Mouse (Mus musculus): ENCODE results near the gene Polr2b.

DNA sequence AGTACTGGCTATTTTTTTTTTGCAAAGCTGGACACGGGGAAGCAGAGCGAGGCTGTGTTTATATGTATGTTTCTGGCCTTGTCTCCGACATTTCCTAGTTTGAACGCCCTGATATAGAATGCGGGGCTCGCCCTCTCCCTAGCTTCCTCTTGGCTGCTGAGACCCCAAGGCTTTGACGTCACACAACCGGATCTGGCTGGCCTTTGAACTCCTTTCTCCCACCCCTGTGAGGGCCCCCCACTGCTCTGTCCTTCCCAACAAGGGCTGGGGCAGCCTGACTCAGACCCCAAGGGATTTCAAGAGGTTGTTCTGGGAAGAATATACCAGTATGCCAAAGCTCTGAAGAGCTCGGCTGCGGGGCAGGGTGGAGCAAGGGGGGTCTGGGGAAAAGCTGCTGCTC lies 48.4 kb downstream of the Polr2b start:
- no peak for TF ChIP-seq POLR2A (IDR thresholded peaks at IDR 0.05; ENCODE audit: control insufficient read depth in 1 of 2, insufficient read depth in 1 of 2, low read depth in 1 of 2, low read length in 2 of 2, poor library complexity in 1 of 2)
- TF ChIP-seq USF2 (IDR thresholded peaks at IDR 0.05; ENCODE audit: borderline replicate concordance in 1 of 2, insufficient read depth in 1 of 2, low read depth in 1 of 2, low read length in 2 of 2) = no peak
- no peak for TF ChIP-seq ZKSCAN1 (IDR thresholded peaks at IDR 0.05; ENCODE audit: low read depth, low read length)
- TF ChIP-seq NELFE (IDR thresholded peaks at IDR 0.05; ENCODE audit: low read depth, low read length) = no peak
- TF ChIP-seq HCFC1 (IDR thresholded peaks at IDR 0.05; ENCODE audit: low read depth, low read length) = no peak
- no peak for TF ChIP-seq CTCF (IDR thresholded peaks at IDR 0.05 in 2 of 3, conservative IDR thresholded peaks at IDR 0.05 in 1 of 3; ENCODE audit: control insufficient read depth in 1 of 3, insufficient read depth in 1 of 3, low read depth in 2 of 3, low read length in 3 of 3, poor library complexity in 1 of 3, severe bottlenecking in 1 of 3)
